ENCODE assay signal across 8 mouse cellular contexts in genomic region chr1:46725719-46726118, GRCm38 (mm10).
DNase-seq lines count a peak whose midpoint lies in the region; ATAC-seq lines count a peak whose summit lies in the region.
"Not testable (repeated sequence)": the region's sequence is repeated elsewhere in the genome, so short reads cannot be mapped to it uniquely, and the experiment has no call there.

No protein-coding gene starts in this region.

- 75% methylated on average over 2 of the region's 2 CpGs for WGBS in forebrain, embryonic 14.5 days
- 63% methylated on average over 2 of the region's 2 CpGs for WGBS in forebrain, embryonic 16.5 days

- not testable (repeated sequence) for H3K4me2 ChIP-seq in forebrain, embryonic 14.5 days (ENCODE audit: low read length); forebrain, embryonic 16.5 days (ENCODE audit: low read length)

- not testable (repeated sequence) for H3K27ac ChIP-seq in forebrain, embryonic 14.5 days (ENCODE audit: low read depth, low read length); forebrain, embryonic 16.5 days (ENCODE audit: low read length)

- not testable (repeated sequence) for H3K9ac ChIP-seq in forebrain, embryonic 14.5 days (ENCODE audit: low read length); forebrain, embryonic 16.5 days (replicated peaks; ENCODE audit: low read depth, low read length)

- peak; percentile 35 for DNase-seq in brain, adult 2 months (ENCODE audit: low read depth, low spot score)
- DNase-seq in brain, embryonic 18.5 days (ENCODE audit: low read depth, low spot score), result peak; percentile 45
- peak; percentile 5 for DNase-seq in forebrain, embryonic 14.5 days (ENCODE audit: low spot score)
- DNase-seq in layer of hippocampus, adult 11-12 months (ENCODE audit: low spot score), result peak; percentile 8
- peak; percentile 28 for DNase-seq in layer of hippocampus, adult 9-11 months
- peak; percentile 18 for DNase-seq in telencephalon, adult 2 months (ENCODE audit: low read depth, low spot score)

- H3K4me1 ChIP-seq in forebrain, embryonic 14.5 days (ENCODE audit: control insufficient read depth, insufficient read depth, low read length); forebrain, embryonic 16.5 days (replicated peaks; ENCODE audit: control insufficient read depth, insufficient read depth, low read length): not testable (repeated sequence)

- H3K36me3 ChIP-seq in forebrain, embryonic 14.5 days (ENCODE audit: control insufficient read depth, insufficient read depth, low read length); forebrain, embryonic 16.5 days (ENCODE audit: control insufficient read depth, insufficient read depth): not testable (repeated sequence)

- not testable (repeated sequence) for H3K9me3 ChIP-seq in forebrain, embryonic 14.5 days (replicated peaks; ENCODE audit: control insufficient read depth, low read length); forebrain, embryonic 16.5 days (ENCODE audit: control insufficient read depth, low read length)

- not testable (repeated sequence) for H3K27me3 ChIP-seq in forebrain, embryonic 14.5 days (replicated peaks; ENCODE audit: control insufficient read depth, insufficient read depth, low read length); forebrain, embryonic 16.5 days (replicated peaks; ENCODE audit: control insufficient read depth, insufficient read depth, low read length)

- ATAC-seq in forebrain, embryonic 14.5 days, result peak; percentile 20; the same call in 1 of the 2 replicates
- ATAC-seq in forebrain, embryonic 16.5 days, result peak; percentile 79
- ATAC-seq in frontal cortex, adult (ENCODE audit: low TSS enrichment), result peak; percentile 74

- H3K4me3 ChIP-seq in forebrain, embryonic 14.5 days (ENCODE audit: low read depth, low read length); forebrain, embryonic 16.5 days (replicated peaks; ENCODE audit: low read length): not testable (repeated sequence)

Comparison
In these comparisons a context has a peak if more than half of its experiments do, and no peak if none do; other contexts are left out.
1. ATAC-seq: peak in every context shown above with its lines; median percentile 79 in forebrain, embryonic 16.5 days; 74 in frontal cortex, adult; 20 in forebrain, embryonic 14.5 days.